Mouse (Mus musculus): ENCODE data around the gene Asphd2. TPM values are rescaled to one million over a fixed set of nuclear protein-coding genes. Genes with fewer than 3 reads are reported as not detected.

The Asphd2 gene
- total RNA-seq, 2 experiments from 2014 or later = 180 to 183 TPM

DNA sequence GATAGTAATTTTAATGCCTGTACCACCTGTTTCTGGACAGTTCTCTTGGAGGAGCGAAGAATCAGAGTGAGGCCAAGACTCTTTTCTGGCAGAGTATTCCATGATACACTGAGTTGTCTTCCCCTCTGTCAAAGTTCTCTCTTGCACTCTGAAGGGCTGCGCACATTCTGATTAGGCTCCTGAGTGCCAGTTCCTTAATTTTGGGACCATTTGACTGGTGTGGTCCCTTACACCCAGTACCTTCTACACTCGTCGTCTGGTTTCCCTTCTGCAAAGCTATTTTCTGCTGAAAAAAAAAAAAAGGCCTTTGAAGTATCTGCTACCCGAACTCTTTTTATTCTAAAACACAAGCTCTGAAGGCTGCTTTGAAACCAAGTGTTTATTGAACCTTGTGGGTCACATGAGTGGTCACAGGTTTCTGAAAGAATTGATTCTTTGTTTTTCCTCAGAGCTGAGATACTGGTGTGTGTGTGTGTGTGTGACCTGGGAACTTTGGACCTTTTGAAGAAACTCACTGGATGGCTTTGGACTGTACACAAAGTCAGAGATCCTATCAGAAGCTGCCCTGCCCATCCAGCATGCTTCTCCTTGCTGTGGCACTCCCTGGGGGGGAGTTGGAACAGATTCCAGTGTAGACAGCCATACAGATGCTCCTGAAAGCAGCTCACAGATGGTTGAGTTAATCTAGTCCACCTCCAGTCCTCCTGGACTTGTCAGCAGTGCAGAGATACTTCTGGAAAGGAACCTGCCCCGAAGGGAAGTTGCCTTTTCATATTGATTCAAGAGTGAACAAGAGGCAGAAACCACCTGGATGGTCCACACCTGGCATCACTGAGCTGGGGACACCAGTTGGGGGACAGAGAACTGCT lies 50.3 kb downstream of the Asphd2 start:
- peak in 1 of 2 experiments; percentile 55 for DNase-seq (ENCODE audit: extremely low spot score in 1 of 2, low spot score in 2 of 2)
- intact Hi-C loops (cut with DNase I) = loop anchor here (2.0 kb wide), 1 partner anchor 84 kb away; no protein-coding TSS in a partner anchor
- Histone ChIP-seq H3K27ac (peak overlapping the region; percentile 96), H3K4me3 (peak overlapping the region; percentile 20; the same call in 1 of the 2 replicates)
- TF ChIP-seq CTCF (IDR thresholded peaks at IDR 0.05) = no peak

DNA sequence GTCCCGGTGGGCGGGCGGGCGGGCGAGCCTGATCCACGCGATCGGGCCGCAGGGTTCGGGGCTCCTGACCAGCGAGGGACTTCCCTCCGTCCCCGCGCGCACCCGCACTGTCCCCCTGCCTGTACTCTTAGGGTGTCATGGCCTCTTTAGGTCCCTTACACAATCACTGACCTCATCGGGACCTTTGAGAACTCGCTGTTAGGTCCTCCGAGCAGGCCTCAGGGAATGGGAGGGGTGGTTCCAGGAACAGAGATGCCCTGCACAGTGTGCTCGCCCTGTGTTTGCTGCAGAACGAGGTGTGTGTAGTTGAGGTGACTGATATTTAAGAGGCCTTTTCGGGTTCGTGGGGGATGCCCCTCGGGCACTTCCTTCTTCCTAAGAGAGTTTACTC lies 51.5 kb downstream of the Asphd2 start:
- Histone ChIP-seq H3K27ac (peak overlapping the region; percentile 96), H3K4me3 (peak overlapping the region; percentile 85)
- no peak for TF ChIP-seq CTCF (IDR thresholded peaks at IDR 0.05)
- peak in 1 of 2 experiments; percentile 31 for DNase-seq (ENCODE audit: extremely low spot score in 1 of 2, low spot score in 2 of 2)
- intact Hi-C loops (cut with DNase I) = loop anchor here (1.0 kb wide), 1 partner anchor 17 kb away; the partner anchor contains the start of gene Tfip11

DNA sequence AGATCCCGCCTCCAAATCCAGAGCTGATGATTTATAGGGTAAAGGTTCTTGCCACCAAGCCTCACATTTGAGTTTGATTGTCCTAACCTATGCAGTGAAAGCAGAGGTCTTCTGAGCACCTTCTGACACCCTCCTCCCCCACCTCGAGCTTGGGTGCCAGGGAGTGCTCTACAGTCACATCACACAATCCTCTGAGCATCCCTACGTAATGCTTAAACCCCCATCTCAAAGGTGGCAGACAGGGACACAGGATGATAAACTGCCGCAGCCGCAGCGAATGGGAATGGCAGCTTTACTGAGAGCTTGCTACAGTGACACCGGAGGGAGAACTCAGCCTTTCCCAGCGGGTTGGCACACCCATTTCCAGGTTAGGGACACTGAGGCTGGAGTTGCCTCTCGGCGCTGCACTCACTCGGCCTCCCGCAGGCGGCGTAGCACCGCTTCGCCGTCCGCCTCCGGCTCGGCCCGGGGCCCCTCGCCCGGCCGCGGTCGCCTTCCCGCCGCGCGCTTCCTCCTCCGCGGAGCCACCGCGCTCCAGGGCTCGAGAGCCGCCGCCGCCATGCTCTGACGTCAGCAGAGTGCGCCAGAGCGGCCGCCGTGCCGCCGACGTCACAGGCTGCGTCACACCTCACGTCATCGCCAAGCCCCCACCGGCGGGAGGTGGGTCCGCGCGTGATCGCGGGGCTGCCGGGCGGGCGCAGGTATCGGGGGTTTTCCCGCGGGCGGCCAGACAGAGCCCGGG lies 52.0 kb downstream of the Asphd2 start, which contains the start of the genes Srrd and Hps4:
Srrd (minus strand) TSS at position 578 of the 742 bp plus-strand sequence.
Hps4 (plus strand) TSS at position 621 of the 742 bp plus-strand sequence.
- DNase-seq (ENCODE audit: extremely low spot score in 1 of 2, low spot score in 2 of 2) = peak; percentile 89 to 96
- intact Hi-C loops (cut with DNase I) = loop anchor here (1.0 kb wide), 1 partner anchor 16 kb away; the partner anchor contains the start of gene Tfip11
- Histone ChIP-seq H3K4me3 (peak within 1 kb of the TSS; percentile 85), H3K27ac (peak within 1 kb of the TSS; percentile 96)
- no peak; the same call in none of the 2 replicates for TF ChIP-seq CTCF (IDR thresholded peaks at IDR 0.05)

DNA sequence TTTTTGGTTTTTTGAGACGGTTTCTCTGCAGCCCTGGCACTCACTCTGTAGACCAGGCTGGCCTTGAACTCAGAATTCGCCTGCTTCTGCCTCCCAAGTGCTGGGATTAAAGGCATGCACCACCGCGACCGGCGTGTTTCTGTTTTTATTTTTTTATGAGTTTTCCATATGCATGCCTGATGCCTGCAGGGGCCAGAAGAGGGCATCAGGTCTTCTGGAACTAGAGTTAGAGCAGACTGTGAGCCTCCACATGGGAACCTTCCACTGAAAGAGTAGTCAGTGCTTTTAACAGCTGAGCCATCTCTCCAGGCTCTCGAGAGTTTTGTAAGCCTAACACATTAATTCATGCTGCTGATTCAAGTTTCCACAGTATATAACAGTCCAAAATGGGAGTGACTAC lies 55.5 kb downstream of the Asphd2 start:
- peak; percentile 13 for TF ChIP-seq CTCF (IDR thresholded peaks at IDR 0.05)
- intact Hi-C loops (cut with DNase I) = no loop called here
- no peak for DNase-seq (ENCODE audit: extremely low spot score in 1 of 2, low spot score in 2 of 2)
- H3K27ac ChIP-seq = no peak overlapping the region
- no peak overlapping the region for H3K4me3 ChIP-seq

DNA sequence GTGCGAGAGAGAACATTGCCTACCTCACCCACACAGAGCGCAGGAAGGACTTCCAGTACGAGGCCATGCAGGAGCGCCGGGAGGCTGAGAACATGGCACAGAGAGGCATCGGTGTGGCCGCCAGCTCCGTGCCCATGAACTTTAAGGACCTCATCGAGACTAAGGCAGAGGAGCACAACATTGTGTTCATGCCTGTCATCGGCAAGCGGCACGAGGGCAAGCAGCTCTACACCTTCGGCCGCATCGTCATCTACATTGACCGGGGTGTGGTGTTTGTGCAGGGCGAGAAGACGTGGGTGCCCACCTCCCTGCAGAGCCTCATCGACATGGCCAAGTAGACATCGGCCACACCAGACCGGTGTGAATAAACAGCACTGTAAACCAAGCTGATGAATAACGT lies 57.7 kb downstream of the Asphd2 start:
- Histone ChIP-seq H3K27ac (no peak overlapping the region), H3K4me3 (no peak overlapping the region)
- intact Hi-C loops (cut with DNase I) = no loop called here
- no peak for TF ChIP-seq CTCF (IDR thresholded peaks at IDR 0.05)
- DNase-seq (ENCODE audit: extremely low spot score in 1 of 2, low spot score in 2 of 2) = no peak

DNA sequence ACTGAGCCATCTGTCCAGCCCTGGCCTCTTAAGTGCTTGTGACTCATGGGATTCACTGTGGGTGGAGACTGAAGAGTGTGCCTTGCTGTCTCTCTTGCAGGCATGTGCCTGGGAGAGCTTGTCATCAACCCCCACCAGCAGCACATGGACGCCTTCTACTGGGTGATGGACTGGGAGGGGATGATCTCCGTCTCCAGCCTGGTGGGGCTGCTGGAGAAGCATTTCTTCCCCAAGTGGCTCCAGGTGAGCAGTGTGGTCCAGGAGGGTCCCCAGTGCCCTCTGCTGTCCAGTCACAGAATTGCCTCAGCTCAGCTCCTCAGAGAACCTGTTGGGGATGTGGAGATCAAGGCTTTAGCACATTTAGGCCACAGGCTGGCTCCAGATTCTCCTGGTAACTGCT lies 59.2 kb downstream of the Asphd2 start:
- no peak overlapping the region for H3K4me3 ChIP-seq

More for the DNA sequence above, 59.2 kb downstream of the Asphd2 start:
- H3K27ac ChIP-seq = no peak overlapping the region
- peak; percentile 47 to 60 for DNase-seq (ENCODE audit: extremely low spot score in 1 of 2, low spot score in 2 of 2)
- peak; percentile 62 for TF ChIP-seq CTCF (IDR thresholded peaks at IDR 0.05)
- intact Hi-C loops (cut with DNase I) = loop anchor here (2.0 kb wide), 1 partner anchor 95 kb away; no protein-coding TSS in a partner anchor

Other genes starting within 250 kb of the Asphd2 start
- under 1 TPM in 1 of 2 experiments, not detected in 1; 0.49 TPM for gene Cryba4, start 142.3 kb downstream of the Asphd2 start, total RNA-seq (2021)
- gene Crybb1, start 139.1 kb downstream of the Asphd2 start, total RNA-seq (2021) = 1 to 10 TPM; 6.9 to 7.4 TPM
- 10 to 100 TPM; 37.5 to 41.9 TPM for gene Tpst2, start 118.2 kb downstream of the Asphd2 start, total RNA-seq (2021)
- 10 to 100 TPM; 43.0 to 45.0 TPM for gene Tfip11, start 68.5 kb downstream of the Asphd2 start, total RNA-seq (2021)
- gene Srrd, start 51.8 kb downstream of the Asphd2 start, total RNA-seq (2021) = 10 to 100 TPM; 23.1 to 29.9 TPM
- 10 to 100 TPM; 26.9 to 38.3 TPM for gene Hps4, start 51.8 kb downstream of the Asphd2 start, total RNA-seq (2021)
- gene Gm6583, start 38.8 kb downstream of the Asphd2 start, total RNA-seq (2021) = not detected
- not detected for gene Gm6588, start 54.6 kb upstream of the Asphd2 start, total RNA-seq (2021)
- 100 to 1,000 TPM; 174 to 177 TPM for gene Sez6l, start 182.3 kb upstream of the Asphd2 start, total RNA-seq (2021)

Measured in left cerebral cortex, adult 2 months (tissue).